Mouse (Mus musculus): Measurements from ENCODE around the gene Ankrd31.

DNA sequence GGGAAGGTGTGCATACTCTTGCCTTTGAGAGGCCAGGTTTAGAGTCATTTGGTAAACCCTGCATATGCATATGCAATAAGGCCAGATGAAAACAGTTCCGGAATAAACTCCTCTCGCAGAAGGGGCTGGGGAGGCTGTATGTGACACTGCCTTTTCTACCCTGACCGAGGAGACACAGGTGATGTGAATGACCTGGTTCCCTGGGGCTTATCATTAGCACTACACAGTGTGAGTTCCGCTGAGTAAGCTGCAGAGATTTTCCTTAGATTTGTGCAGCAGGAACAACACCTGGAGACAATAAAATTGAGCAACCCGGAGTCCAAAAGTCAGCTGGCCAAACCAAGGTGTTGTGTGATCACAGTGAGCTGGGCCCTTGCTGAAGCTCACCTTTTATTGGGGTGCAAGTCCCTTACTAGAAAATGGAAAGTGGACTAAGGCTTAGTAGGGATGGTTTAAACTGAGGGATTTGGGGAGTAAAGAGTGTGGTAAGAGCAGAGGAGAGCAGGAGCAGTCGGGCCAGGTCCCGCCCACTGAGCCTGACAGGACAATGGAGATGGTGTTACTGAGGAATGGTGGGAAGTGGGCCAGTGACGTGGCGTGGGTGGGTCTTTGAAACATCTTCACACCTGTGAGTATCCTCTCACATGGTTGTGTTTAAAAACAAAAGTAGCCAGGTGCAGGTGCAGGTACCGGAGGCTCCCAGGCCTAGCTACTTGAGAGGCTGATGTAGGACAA, 178.1 kb downstream of the Ankrd31 start:
- TF ChIP-seq UBTF (IDR thresholded peaks at IDR 0.05; ENCODE audit: borderline replicate concordance, insufficient read depth, low read depth, low read length) (no peak), MAFK (IDR thresholded peaks at IDR 0.05; ENCODE audit: borderline replicate concordance, low read depth, low read length) (no peak), MEF2A (IDR thresholded peaks at IDR 0.05; ENCODE audit: extremely low read depth, insufficient replicate concordance, low read depth, low read length, poor library complexity, severe bottlenecking) (no peak), CTCF (IDR thresholded peaks at IDR 0.05 in 2 of 3, conservative IDR thresholded peaks at IDR 0.05 in 1 of 3; ENCODE audit: control insufficient read depth in 1 of 3, insufficient read depth in 1 of 3, low read depth in 2 of 3, low read length in 3 of 3, poor library complexity in 1 of 3, severe bottlenecking in 1 of 3) (no peak), POLR2A (IDR thresholded peaks at IDR 0.05; ENCODE audit: control insufficient read depth in 1 of 2, insufficient read depth in 1 of 2, low read depth in 1 of 2, low read length in 2 of 2, poor library complexity in 1 of 2) (no peak)

Data from MEL (cell line).